Mouse (Mus musculus): ENCODE measurements around the gene Hoxb7.

Hoxb7 gene

DNA sequence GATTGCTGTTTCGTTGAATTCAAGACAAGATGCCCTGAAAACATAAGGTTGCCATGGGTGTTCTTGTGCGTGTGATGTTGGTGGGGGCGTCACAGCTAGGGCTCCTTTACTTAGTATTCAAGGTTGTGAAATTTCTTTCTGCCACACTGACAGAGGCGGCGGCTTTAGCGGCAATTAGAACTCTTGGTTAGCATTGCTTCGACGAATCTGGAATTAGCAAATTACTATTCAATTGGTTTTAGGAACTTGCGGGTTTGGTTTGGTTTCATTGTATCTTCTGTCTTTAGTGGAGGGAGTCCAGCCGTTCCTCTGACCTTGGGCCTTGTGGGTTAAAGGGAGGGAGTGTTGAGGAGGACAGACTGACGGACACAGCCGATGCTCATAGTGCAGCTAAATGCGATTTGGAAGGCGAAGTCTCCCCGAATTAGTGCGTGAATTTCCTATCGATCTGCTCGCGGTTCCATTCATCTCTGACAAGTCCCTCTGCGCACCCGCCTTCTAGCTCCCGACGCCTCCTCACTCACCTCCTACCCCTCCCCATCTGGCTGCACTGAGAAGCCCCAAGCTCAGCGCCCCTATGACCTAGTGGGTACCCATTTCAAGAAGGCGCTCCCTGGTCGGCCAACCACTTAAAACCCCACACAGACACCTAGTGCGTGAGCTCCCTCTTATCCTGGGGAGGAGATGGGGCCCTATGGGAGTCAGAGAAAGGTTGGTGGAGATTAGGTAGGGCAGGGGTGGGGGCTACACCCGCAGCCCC, 31.4 kb downstream of the Hoxb7 start, which contains the start of gene Hoxb4:
TSS of gene Hoxb4 (plus strand) at position 660 of the 760 bp plus-strand sequence.
- peak; percentile 44 for DNase-seq

DNA sequence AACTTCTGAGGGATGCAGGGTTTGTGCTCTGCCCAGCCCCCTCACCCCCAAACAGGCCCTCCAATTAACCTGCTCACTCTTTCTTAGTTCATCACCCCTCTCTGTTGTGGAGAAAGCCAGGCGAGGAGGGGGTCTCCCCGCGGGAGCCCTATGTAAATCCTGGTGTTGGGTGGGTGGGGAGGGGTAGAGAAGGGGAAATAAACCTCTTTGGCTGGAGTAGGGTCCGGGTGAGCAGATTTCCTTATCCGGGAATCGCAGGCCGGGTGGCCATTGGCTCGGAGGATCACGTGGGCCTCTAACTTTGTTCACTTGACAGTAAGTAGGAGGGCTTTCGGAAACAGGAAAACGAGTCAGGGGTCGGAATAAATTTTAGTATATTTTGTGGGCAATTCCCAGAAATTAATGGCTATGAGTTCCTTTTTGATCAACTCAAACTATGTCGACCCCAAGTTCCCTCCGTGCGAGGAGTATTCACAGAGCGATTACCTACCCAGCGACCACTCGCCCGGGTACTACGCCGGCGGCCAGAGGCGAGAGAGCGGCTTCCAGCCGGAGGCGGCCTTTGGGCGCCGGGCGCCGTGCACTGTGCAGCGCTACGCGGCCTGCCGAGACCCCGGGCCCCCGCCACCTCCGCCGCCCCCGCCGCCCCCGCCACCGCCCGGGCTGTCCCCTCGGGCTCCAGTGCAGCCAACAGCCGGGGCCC, 32.1 kb downstream of the Hoxb7 start:
- DNase-seq = peak; percentile 94

DNA sequence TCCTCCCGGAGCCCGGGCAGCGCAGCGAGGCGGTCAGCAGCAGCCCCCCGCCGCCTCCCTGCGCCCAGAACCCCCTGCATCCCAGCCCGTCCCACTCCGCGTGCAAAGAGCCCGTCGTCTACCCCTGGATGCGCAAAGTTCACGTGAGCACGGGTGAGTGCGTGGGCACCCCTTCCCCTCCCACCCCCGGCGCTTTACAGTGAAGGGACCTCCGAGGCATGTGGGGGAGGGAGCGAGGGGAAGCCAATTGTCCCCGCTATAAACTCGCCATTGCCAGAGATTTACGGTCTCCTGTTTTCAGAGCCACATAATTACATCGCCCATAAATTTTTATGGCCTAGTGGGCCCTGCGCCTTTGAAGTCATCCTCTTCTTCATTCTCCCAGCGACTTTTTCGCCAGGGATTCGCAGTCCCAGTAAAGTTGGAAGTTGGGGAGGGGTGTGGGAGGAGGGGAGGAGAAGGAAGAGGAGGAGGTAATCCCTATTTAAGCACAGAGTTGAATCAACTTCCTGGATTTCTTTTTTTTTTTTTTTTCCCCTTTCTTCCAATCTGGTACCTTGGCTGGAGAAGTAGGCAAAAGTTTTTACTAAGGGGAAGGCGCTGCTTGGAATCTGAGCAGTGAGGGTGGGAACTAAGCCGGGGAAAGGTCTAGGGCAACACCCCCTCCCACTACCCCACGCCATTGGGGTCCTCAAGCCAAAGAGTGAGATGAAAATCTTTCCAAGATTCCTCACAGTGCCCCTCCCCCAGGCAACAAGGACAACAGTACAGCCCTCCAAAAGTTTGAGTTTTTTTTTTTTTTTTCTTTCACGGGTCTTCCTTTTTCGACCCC, 32.9 kb downstream of the Hoxb7 start:
- peak; percentile 70 for DNase-seq

DNA sequence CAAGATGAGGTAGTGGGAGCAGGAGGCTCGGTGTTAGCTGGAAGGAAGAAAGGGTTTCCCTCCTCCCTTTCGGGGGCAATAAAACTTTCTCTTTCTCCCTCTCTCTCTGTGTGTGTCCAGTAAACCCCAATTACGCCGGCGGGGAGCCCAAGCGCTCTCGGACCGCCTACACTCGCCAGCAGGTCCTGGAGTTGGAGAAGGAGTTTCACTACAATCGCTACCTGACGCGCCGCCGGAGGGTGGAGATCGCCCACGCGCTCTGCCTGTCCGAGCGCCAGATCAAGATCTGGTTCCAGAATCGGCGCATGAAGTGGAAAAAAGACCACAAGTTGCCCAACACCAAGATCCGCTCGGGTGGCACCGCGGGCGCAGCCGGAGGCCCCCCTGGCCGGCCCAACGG, 33.5 kb downstream of the Hoxb7 start:
- DNase-seq = peak; percentile 72

DNA sequence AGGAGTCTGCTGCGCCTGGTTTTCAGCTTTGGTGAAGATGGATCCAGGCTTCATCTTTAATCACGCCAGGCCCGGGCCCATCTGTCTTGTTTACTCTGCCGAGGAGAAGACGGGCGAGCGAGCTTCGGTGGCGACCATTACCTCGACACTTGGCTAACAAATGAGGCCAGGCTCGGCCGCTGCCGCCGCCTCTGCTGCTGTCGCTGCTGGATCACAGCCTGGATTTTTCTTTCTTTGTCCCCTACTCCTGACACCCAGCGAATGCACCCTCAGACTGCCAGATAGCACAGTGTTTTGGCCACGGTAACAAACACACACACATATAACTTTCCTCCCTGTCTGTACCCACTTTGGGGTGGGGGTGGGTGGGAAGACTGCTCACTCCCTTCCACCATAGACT, 34.3 kb downstream of the Hoxb7 start:
- peak; percentile 34 for DNase-seq

DNA sequence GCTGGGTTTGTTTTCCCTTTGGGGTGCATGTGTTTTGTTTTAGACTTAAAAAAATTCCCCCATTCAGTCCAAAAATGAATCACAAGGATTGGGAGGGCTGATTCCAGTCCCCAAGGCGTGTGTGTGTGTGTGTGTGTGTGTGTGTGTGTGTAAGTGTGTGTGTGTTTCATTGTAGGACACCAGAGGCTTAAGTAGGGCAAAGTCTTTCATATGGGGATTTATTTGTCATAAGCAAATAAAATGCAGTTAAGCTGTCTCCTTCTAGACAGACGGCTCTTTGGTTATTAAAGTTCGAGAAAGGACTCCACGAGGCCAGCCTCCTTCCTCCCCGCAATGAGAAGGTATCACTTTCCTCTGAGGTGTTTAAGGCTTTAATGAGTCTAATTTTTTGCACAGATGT, 35.4 kb downstream of the Hoxb7 start:
- DNase-seq = no peak

DNA sequence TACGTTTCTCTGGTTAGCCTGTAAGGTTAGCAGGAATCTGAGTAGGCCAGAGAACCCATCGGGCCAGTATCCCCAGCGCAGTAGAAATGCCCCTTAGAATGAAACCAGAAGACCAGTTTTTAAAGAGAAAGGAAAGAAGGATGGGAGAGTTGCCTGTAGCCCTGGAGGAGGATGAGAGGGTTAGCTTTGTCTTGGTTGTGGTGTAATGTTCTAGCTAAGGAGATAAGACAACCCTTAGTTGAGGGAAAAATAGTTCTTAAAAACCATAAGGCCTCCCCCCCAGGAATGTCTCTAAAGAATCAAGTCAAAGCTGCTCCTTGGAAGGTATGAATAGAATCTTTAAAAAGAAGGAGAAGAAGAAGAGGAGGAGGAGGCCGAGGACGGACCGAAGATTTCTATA, 36.3 kb downstream of the Hoxb7 start:
- DNase-seq = no peak

DNA sequence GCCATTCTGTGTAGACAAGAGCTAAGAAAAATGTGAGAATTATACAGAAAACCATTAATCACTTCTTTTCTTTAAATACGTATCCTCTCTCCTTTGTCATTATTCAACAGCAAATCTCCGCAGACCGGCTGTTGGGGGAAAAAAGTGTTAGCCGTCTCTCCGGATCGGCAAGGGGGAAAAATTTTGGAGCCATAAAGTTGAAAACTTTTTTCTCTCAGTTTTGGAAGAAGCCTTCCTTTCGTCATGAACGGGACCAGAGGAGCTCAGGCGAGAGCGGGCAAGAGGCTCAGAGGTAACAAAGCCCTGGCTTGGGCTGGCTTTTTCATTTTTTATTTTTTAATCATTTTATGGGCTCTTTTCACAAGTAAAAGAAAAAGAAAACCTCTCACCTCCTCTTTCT, 36.7 kb downstream of the Hoxb7 start, which contains the start of gene Hoxb3:
TSS of gene Hoxb3 (plus strand) at position 173 of the 400 bp plus-strand sequence.
- no peak for DNase-seq

DNA sequence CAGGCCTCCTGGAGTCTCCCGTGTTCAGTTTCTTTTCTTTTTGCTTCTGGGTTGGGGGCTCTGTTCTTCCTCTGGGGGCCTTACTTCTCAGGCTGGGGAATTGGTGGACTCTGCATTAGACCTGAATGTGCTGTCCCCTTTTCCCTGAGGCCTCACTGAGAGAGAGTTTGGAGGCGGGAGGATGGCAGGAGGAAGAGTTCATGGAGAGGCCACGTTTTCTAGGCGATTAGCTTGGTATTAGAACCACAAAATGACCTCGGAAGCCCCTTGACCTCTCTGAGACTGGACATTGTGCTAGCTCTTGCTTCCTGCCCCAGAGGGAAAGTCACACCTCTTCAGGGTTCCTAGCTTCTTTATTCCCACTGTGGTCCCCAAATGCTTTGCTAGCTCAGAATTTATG, 37.7 kb downstream of the Hoxb7 start:
- peak; percentile 40 for DNase-seq

DNA sequence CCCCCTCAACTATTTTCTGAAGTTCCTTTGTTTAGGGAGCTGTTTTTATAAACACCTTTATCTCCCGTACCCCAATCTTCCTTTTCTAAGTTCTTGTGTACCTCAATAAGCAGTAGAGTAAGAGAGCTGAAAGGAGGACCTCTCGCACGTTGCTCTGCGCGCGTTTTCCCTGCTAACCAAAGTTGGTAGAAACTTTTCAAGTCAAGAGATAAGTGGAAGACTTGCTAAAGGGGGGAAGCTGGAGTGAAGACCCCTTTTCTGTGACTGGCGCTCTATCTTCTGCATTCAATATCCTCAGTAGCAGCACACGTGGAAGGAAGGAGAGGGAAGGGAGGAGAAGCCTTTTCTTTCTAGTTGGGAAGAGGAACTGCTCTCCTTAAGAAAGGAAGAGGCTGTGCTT, 38.5 kb downstream of the Hoxb7 start:
- DNase-seq = no peak

DNA sequence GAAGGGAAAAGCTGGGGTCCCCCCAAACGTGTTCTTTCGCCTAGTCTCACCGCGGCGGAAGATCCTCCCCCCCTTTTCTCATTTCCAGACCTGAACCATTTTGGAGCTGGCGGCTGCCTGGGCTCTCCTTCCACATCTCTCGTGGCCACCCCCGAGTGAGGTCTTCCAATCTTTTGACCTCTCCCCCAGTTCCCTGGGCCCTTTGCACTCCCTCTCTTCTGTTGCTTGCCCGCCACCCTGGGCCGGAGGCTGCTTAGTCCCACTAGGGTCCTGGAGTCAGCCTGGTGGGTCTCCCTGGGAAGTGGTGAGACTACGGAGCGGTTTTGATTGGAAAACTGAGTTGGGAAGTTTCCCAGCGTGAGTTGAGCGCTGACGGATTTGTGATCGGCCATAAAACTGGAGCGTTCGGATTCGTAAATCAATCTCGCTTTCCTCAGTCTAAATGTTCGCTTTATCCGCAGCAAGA, 39.4 kb downstream of the Hoxb7 start:
- DNase-seq = no peak

DNA sequence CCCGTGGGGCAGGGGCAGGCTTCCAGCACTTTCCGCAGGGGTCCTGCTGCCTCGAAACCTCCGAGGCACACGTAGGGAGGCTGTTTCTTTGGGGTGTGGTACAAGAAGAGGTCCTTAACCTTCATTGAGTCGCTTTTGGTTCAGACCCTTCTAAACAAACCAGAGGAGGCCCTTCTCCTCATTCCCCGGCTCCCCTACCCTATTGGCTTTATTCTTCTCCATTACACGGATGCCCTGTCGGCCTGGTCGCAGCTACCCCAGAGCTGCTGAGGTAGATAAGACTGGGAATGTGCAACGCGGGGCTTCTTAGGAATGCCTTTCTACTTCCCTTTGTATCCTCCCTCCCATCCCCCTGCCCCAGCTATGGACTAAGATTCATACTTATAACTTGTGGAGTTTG, 40.3 kb downstream of the Hoxb7 start:
- DNase-seq = no peak

DNA sequence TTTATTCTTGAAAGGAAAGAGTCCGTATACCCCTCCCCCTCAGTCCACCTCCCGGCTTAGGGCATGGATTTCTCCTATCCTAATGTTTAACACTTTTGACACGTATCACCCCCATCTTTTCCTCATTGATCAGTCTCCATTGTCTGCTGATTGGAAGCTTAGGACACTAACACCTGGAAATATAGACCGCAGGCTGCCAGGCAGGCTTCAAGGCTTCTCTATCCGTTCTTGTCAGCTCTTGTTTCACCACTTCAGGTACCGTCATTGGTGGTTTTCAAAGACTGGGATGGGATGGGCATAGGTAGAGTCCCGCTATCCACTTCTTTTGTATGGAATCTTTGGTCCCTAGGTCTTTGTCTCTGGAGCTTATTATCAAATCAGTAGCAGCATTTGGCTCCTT, 40.7 kb downstream of the Hoxb7 start:
- no peak for DNase-seq

DNA sequence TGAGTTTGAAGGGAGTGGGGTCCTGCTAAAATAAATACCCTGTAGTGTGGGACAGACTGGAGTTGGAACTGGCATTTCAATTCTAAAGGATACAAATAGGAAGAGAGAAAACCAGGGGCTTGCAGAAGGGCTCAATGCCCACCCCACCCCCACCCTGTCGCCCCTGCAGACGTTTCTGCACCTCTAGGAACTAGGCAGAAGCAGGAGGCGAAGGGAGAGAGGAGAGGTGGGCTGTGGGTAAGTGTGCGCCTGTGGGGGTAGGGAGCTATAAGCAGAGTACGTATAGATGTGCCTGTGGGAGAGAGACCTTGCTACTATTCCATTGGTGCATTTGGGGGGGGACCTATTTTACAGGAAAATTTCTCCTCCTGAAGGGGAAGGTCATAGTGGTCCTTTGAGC, 41.3 kb downstream of the Hoxb7 start:
- DNase-seq = no peak

DNA sequence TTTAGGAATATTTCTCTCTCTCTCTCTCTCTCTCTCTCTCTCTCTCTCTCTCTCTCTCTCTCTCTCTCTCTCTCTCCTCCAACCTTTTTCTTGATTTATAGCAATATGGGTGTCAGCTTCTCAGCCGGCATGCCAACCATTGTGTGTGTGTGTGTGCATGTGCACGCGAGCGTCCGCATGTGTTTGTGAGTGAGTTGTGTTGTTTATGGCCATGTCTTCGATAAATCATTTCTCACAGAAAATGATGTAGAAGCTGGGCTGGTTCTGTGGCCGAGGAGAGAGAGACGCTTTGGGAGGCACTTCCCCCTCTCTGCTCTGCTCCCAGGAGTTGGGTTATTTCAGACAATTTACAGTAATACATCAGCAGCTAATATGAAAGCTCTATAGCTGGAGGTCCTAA, 42.2 kb downstream of the Hoxb7 start:
- DNase-seq = no peak

DNA sequence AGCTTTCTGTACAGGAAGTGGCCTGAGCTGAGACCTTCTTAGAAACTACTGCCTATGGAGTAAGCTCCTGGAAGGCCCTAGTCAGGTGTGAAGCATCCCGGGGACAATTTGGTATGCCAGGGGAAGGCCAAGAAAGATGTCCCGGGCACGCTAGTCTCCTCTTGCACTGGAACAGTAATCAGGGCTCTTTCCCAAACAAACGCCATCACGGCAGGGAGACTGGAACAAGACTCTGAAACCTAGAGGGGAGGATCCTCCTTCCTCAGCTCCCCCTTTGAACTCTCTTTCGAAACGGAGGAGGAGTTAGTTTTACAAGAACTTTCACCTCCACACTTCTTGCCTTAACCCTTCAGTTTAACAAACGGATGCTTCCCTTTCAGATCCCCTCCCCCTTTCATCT, 45.7 kb downstream of the Hoxb7 start:
- DNase-seq = peak; percentile 36

DNA sequence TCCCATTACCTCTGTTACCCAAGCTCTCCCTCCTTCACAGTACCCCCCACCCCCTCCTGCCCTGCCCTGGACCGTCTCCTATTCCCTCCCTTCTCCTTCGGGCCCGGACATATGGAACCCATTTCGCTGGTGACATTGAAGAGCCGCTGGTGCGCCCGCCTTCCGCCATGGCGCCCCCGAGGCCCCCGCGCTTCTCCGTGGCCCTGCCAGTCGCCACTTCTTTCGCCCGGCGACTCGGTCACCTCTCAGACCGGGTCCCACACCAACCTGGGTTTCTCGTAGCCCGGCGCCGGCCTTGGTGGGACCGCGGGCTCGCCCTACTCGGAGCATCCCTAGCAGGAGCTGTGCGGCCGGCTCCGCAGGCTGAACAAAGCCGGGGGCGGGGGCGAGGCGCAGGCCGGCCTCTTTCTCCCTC, 46.2 kb downstream of the Hoxb7 start:
- DNase-seq = no peak

DNA sequence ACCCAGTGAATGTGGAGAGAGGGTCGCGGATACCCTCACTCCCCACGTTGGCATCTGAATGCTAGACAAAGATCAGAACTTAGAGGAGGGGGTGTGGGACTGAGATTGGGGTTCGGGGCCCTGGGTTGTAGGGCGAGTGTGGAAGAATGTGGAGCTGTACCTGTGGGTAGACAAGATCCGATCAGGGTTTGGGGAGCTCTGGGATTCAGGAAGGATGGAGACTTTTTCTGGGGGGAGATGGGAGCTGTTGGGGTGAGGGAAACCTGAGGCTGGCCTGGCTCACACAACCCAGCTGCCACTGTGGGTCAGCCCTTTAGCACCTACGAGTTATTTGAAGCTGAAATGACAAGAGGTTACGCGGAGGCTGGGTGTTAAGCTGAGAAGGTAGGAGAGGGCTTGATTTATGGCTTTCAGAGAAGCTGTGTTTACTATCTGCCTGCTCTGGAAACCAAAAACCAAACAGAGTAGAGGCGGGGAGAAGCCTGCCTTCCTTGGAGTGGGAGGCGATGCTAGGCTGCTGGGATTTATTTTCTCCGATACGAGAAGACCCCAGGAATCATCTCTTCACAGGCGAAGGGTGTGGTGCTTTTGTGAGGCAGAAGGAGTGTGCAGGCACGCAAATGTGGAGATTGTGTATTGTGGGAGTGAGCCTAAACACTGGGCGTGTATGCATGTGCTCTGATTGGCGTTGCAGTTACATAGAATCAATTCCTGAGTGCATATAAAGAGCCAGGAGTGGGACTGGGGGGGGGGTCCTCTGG, 47.0 kb downstream of the Hoxb7 start:
- DNase-seq = no peak

DNA sequence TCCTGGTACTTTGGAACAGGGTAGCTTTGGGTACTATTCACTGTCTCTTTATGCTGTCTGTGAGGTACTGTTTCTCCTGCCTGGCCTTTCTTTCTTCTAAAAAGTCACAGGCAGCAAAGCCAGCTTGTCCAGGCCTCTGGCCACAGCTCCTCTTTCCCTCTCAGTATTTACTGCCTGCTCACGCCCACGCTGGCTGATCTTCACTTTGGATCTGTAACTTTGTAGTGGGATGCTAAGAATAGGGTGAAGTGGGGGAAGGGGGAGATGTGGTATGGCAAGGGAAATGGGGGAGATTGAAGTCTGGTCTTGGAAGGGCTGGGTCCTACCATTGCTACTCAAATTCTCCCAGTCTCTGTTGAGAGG, 47.6 kb downstream of the Hoxb7 start:
- no peak for DNase-seq

DNA sequence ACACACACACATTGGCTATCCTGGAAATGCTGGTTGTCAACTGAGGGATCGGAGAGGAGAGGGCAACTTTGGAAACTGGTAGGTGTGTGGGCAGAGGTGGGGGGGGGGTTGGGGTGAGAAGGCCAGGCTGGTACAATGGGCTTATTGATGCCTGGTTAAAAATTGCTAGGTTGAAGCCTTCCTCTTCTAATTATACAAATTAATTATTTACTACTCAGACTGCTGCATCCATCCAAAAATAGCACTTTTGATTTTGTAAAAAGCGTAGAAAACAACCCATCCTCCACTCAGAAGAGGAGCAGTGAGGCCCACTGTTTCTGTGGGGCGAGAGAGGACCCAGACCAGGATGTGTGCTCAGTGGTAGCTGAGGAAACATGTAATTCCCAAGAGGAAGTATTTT, 48.6 kb downstream of the Hoxb7 start:
- peak; percentile 55 for DNase-seq

DNA sequence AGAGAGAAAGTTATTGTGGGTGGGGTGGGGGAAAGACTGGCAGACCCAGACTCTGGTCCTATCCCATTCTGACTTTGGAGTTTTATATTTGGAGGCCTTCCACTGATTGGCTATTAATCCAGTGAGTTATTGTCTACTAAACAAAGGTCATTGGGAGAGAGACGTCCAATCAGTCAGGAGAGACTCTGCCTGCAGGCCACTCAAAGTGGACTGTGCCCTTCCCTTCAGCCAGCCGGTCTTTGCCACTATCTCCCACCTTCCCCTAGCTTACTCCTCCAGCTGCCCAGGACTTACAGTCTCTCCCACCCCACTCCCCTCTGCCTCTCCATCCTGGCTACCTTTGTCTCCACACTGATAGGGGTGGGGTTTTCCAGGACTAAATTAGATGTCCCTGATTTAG, 50.2 kb downstream of the Hoxb7 start:
- DNase-seq = peak; percentile 78

DNA sequence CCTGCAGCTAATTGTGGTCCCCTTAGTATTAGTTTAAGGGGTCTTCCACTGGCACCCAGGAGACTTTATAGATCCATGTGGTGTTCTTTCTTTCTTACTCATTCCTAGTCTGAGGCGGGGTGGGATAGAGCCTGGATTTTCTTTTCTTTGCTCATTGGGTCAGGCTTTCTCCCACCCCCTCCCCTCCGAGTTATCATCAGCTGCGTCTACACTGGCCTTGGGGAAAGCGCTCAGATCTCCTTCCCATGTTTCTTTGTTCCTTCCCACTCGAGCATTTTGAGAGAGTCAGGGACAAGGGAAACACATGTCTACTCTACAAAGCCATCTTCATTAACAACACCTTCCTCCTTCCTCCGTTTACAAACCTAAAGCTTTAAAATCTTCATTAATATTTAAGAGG, 50.6 kb downstream of the Hoxb7 start:
- no peak for DNase-seq
